Mouse (Mus musculus) midbrain, embryonic 11.5 days (tissue): Measurements from ENCODE around the gene Fbln1. TPM values are rescaled to one million over a fixed set of nuclear protein-coding genes. Genes with fewer than 3 reads are reported as not detected.

ENCODE experiments used
- ATAC-seq: fragments of 200-750 bp; cut with Nextera tagmentation; 2 replicates; pipeline ENCODE4 v1.8.0; 2017; ENCODE audit warnings: moderate TSS enrichment, moderate library complexity; ENCODE audit not compliant: low FRiP score
- DNase-seq: peaks from one replicate; pipeline ENCODE4 v3.0.0; 2015; ENCODE audit warnings: low spot score; ENCODE audit errors: missing footprints
- H3K27ac ChIP-seq: fragments of 300-500 bp; sonication (generic); 2 replicates; pipeline ENCODE4 v1.5.1; 2014; ENCODE audit warnings: low read depth, low read length
- H3K27me3 ChIP-seq: fragments of 300-500 bp; sonication (generic); 2 replicates; pipeline ENCODE4 v1.6.1; 2014; ENCODE audit warnings: mild to moderate bottlenecking, low read length, moderate library complexity, mixed read lengths; ENCODE audit not compliant: control insufficient read depth, insufficient read depth
- H3K36me3 ChIP-seq: fragments of 300-500 bp; sonication (generic); 2 replicates; pipeline ENCODE4 v1.6.1; 2014; ENCODE audit warnings: mild to moderate bottlenecking, low read length, moderate library complexity, mixed read lengths; ENCODE audit not compliant: control insufficient read depth, insufficient read depth
- H3K4me1 ChIP-seq: fragments of 300-500 bp; sonication (generic); 2 replicates; pipeline ENCODE4 v1.6.1; 2014; ENCODE audit warnings: low read length; ENCODE audit not compliant: control insufficient read depth, insufficient read depth
- H3K4me2 ChIP-seq: fragments of 300-500 bp; sonication (generic); 2 replicates; pipeline ENCODE4 v1.6.1; 2014; ENCODE audit warnings: mild to moderate bottlenecking, moderate library complexity
- H3K4me3 ChIP-seq: fragments of 300-500 bp; sonication (generic); 2 replicates; pipeline ENCODE4 v1.5.1; 2014; ENCODE audit warnings: low read depth, low read length
- H3K9ac ChIP-seq: fragments of 300-500 bp; sonication (generic); 2 replicates; pipeline ENCODE4 v1.6.1; 2014; ENCODE audit warnings: low read length
- H3K9me3 ChIP-seq: fragments of 300-500 bp; sonication (generic); 2 replicates; pipeline ENCODE4 v1.6.1; 2016; ENCODE audit warnings: low read length; ENCODE audit not compliant: control insufficient read depth
- WGBS: fragments of 180-500 bp; shearing (Covaris S2); extraction: QIAGEN DNeasy Blood & Tissue Kit; methylation state at CpG from one replicate; pipeline ENCODE4 v1.1.7; 2014; 5-methylcytosine and 5-hydroxymethylcytosine counted together
- polyA plus RNA-seq: library from polyadenylated mRNA; unstranded; fragments of >200 nt; fragmentation: Nextera tagmentation; extraction: Ambion mirVana; gene quantifications from 2 replicates; pipeline ENCODE4 v1.2.1, GENCODE M21; 2014

Fbln1 gene
- polyA plus RNA-seq, 1 experiment from 2014 or later, result 165 TPM

DNA sequence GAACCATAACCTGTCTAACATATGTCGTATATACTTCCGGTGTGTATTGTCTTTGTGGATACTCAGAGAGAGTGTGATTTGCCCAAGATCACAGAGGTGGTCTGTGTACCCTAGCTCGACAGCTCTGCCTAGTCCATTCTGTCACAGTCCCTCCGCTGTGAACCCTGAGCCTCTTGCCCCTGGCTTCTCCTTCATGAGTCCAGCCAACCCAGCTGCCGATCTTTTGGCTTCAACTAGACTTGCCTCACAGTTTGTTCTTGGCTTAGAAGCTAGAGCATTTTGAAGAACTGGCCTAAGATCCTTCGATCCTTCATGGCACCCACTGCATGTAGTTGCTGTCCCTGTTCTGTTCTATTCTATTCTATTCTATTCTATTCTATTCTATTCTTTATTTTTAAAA, 46.7 kb downstream of the Fbln1 start:
- H3K4me2 ChIP-seq, result no peak overlapping the region
- H3K27me3 ChIP-seq, result no peaks in the 10 kb centered on the region
- no peaks in the 10 kb centered on the region for H3K9me3 ChIP-seq
- H3K27ac ChIP-seq, result no peak overlapping the region
- H3K4me3 ChIP-seq, result no peak overlapping the region
- H3K36me3 ChIP-seq, result 0 out of 2 replicates have a peak, but pooled peaks cover 4% of the 10 kb centered on the region
- 96% methylated on average over 6 of the region's 6 CpGs for WGBS
- no peak overlapping the region for H3K9ac ChIP-seq
- H3K4me1 ChIP-seq, result no peaks in the 10 kb centered on the region
- ATAC-seq, result no peak
- no peak for DNase-seq

- no peaks in the 10 kb centered on the region for H3K4me1 ChIP-seq
- H3K27ac ChIP-seq, result no peak overlapping the region
- H3K27me3 ChIP-seq, result no peaks in the 10 kb centered on the region
- ATAC-seq (no peak), DNase-seq (peak; percentile 93)
- H3K36me3 ChIP-seq, result no peaks in the 10 kb centered on the region
- H3K4me2 ChIP-seq, result no peak overlapping the region
- H3K9ac ChIP-seq, result no peak overlapping the region
- H3K4me3 ChIP-seq, result no peak overlapping the region
- WGBS, result 82% methylated on average over 6 of the region's 6 CpGs
- peaks cover 7% of the 10 kb centered on the region; the same call in 1 of the 2 replicates for H3K9me3 ChIP-seq
Observed at GRCm38 (mm10) chr15:85257775-85258429, 52.2 kb downstream of the Fbln1 start.

DNA sequence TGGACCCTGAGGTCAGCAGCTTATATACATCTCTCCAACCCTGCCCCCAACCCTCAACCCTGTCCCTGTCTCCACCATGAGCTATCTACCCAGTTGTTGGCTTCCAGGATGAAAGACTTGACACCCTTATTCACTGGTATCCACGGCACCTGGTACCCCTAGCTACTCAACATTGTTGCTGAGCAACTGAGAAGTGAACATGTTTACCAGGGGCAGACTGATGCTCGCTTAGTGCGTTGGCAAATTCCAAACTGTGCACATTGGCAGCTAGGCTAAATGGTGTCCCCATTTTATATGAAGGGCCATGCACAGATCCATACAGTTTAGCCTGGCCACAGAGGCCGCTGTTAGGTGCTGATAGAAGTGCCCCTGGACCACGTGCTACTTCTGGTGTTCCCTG, 57.1 kb downstream of the Fbln1 start:
- H3K9ac ChIP-seq, result no peak overlapping the region
- no peaks in the 10 kb centered on the region for H3K4me1 ChIP-seq
- H3K4me2 ChIP-seq, result no peak overlapping the region
- ATAC-seq, result no peak
- H3K27me3 ChIP-seq, result no peaks in the 10 kb centered on the region
- no peak overlapping the region for H3K4me3 ChIP-seq
- no peaks in the 10 kb centered on the region; the same call in 1 of the 2 replicates for H3K36me3 ChIP-seq
- WGBS, result 90% methylated on average over 5 of the region's 5 CpGs
- no peak overlapping the region for H3K27ac ChIP-seq
- peaks cover 7% of the 10 kb centered on the region; the same call in 1 of the 2 replicates for H3K9me3 ChIP-seq
- DNase-seq, result no peak

DNA sequence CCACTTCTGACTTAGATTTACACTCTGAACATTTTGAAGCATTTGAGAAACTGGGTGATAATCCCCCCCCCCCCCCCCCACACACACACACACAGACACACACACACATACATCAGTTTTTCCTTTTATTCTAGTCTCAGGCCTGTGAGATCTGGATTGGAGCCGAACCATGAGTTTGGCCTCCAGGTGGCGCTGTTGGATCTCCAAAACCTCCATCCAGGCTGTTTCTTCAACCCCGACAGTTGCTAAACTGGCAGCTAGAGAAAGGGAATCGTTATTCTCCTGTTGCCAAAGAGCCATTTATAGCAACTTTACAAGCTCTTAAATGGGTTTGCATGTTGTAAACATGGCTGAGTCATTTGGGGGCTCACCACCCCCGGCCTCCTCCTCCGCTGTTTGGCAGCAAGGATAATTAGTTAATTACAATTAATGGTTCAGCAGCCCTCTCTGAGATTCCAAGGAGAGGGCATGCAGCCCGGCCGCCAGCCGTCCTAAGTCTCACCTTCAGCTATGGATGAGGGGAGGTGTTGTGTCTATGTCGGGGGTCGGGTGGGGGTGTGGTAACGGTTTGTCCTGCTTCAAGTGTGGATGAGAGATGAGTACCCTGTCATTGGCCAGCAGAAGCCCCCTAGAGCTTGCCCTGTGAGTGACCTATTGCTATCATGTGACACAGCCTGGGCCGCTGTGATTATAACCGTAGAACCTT, 61.1 kb downstream of the Fbln1 start:
- no peak for ATAC-seq
- H3K36me3 ChIP-seq, result no peaks in the 10 kb centered on the region; the same call in 1 of the 2 replicates
- no peak overlapping the region for H3K9ac ChIP-seq
- H3K4me1 ChIP-seq, result no peaks in the 10 kb centered on the region
- H3K9me3 ChIP-seq, result no peaks in the 10 kb centered on the region
- peak; percentile 99 for DNase-seq
- WGBS, result 60% methylated on average over 14 of the region's 14 CpGs
- no peak overlapping the region for H3K4me3 ChIP-seq
- no peak overlapping the region for H3K27ac ChIP-seq
- H3K27me3 ChIP-seq, result no peaks in the 10 kb centered on the region
- no peak overlapping the region for H3K4me2 ChIP-seq

DNA sequence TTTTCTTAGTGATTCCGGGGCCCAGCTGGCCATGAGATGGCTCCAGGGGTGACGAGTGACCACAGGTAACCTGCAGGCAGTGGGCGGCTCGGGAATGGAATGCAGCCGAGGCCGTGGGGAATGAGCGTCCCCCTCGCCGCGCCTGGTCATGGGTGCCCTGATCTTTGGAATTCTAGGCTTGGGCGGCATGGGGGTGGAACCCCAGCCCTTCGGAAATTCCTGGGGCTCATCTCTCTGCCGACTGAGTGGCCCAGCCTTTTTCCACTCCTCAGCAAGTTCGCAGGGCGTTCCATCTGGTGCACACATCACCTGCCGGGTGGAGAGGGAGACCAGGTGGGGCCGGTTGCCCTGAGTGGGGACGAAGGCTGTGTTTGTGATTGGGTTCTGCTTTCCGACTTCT, 62.1 kb downstream of the Fbln1 start:
- Histone ChIP-seq H3K9ac (no peak overlapping the region), H3K27ac (no peak overlapping the region), H3K4me3 (no peak overlapping the region), H3K9me3 (no peaks in the 10 kb centered on the region), H3K4me2 (no peak overlapping the region), H3K4me1 (no peaks in the 10 kb centered on the region), H3K27me3 (no peaks in the 10 kb centered on the region), H3K36me3 (no peaks in the 10 kb centered on the region; the same call in 1 of the 2 replicates)
- ATAC-seq (no peak), DNase-seq (no peak)
- WGBS, result 88% methylated on average over 19 of the region's 19 CpGs

DNA sequence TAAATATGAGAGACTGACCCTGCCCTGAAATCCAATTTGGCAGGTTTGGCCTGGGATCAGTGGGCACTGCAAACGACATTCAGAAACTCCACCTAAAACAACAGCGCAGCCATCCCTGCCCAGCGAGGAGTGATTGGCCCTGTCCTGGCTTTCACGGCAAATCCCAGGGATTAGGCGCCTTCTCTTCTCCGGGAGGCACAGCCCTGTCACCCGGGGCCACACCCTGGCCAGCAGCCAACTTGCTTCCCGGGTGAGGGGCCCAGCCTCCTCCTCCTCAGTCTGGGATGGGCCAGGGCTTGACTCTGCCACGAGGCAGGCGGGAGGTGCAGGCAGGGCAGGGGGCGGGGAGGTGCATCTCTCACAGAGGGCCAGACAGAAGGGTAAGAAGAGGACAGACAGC, 67.2 kb downstream of the Fbln1 start:
- Histone ChIP-seq H3K36me3 (no peaks in the 10 kb centered on the region), H3K4me3 (no peak overlapping the region), H3K9ac (peak overlapping the region; percentile 30; the same call in 1 of the 2 replicates), H3K27me3 (no peaks in the 10 kb centered on the region), H3K9me3 (no peaks in the 10 kb centered on the region), H3K27ac (no peak overlapping the region), H3K4me1 (0 out of 2 replicates have a peak, but pooled peaks cover 4% of the 10 kb centered on the region), H3K4me2 (no peak overlapping the region)
- ATAC-seq (0 out of 2 replicates have a peak, but pooled peaks have one; percentile 35), DNase-seq (no peak)
- 21% methylated on average over 11 of the region's 11 CpGs for WGBS

DNA sequence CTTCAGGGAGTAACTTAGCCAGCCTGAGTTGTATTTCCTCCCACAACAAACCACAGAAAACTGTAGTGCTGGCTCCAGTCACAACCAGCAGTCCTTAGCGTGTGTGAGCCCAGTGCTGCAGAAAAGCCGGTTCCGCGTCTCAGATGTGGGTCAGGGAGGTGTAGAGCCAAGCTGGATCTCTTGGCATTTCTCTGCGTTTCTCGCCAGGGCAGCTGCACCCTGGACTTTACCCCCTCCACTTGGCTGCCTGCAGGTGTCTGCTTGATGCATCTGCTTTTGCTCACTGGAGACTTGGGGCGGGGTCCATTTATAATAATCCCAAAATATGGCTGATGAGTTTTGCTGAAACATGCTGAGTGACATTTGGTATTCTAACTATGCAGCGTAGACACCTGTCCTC, 71.5 kb downstream of the Fbln1 start:
- 93% methylated on average over 8 of the region's 8 CpGs for WGBS
- no peak overlapping the region for H3K4me3 ChIP-seq
- DNase-seq (no peak), ATAC-seq (no peak)
- H3K27ac ChIP-seq, result no peak overlapping the region
- no peak overlapping the region for H3K4me2 ChIP-seq
- 0 out of 2 replicates have a peak, but pooled peaks cover 4% of the 10 kb centered on the region for H3K4me1 ChIP-seq
- H3K9me3 ChIP-seq, result no peaks in the 10 kb centered on the region
- no peaks in the 10 kb centered on the region for H3K36me3 ChIP-seq
- no peaks in the 10 kb centered on the region for H3K27me3 ChIP-seq
- no peak overlapping the region for H3K9ac ChIP-seq

- Histone ChIP-seq H3K27me3 (no peaks in the 10 kb centered on the region), H3K36me3 (no peaks in the 10 kb centered on the region), H3K27ac (no peak overlapping the region), H3K4me3 (no peak overlapping the region), H3K4me2 (no peak overlapping the region), H3K9me3 (no peaks in the 10 kb centered on the region), H3K4me1 (no peaks in the 10 kb centered on the region), H3K9ac (no peak overlapping the region)
- no peak for ATAC-seq
- no peak for DNase-seq
- 85% methylated on average over 5 of the region's 5 CpGs for WGBS
Observed at GRCm38 (mm10) chr15:85278986-85279385, 73.2 kb downstream of the Fbln1 start.

DNA sequence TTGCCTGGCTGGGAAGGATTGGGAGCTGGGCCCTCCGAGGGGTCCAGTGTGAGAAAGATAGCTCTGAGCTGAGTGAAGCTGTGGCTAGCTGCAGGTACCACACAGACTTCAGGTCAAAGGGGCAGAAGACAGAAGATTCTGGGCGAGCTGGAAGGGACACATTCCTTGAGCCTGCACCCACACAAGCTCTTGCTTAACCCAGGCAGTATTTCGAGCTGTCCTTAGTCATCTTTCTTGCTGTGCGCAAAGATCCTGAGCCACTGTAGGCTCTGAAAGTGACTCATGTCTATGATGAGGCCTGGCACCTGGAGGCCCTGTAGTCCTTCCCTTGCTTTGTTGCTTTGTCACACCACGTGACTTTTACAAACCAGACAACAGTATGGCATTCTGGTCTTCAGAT, 76.3 kb downstream of the Fbln1 start:
- no peak for ATAC-seq
- H3K4me3 ChIP-seq, result no peak overlapping the region
- H3K4me1 ChIP-seq, result no peaks in the 10 kb centered on the region
- H3K27me3 ChIP-seq, result no peaks in the 10 kb centered on the region
- H3K27ac ChIP-seq, result no peak overlapping the region
- WGBS, result 91% methylated on average over 5 of the region's 5 CpGs
- H3K36me3 ChIP-seq, result no peaks in the 10 kb centered on the region
- H3K9ac ChIP-seq, result no peak overlapping the region
- H3K9me3 ChIP-seq, result no peaks in the 10 kb centered on the region
- no peak for DNase-seq
- H3K4me2 ChIP-seq, result no peak overlapping the region
